In genomic region chr1:131199976-131200375, GRCm38 (mm10) we compare ENCODE assay signal across 8 mouse cellular contexts. TPM values are rescaled to one million over a fixed set of nuclear protein-coding genes. Genes with fewer than 3 reads are reported as not detected.
DNase-seq lines count a peak whose midpoint lies in the region; ATAC-seq and TF ChIP-seq lines count a peak whose summit lies in the region.

No protein-coding gene starts in this region.

- H3K79me2 ChIP-seq in CH12.LX (replicated peaks; ENCODE audit: control insufficient read depth, extremely low read depth, insufficient read depth, poor library complexity, severe bottlenecking), result peaks cover 10% of the 10 kb centered on the region

- H3K27ac ChIP-seq in gastrocnemius, adult 2 months, result peak overlapping the region; percentile 25
- no peak overlapping the region for H3K27ac ChIP-seq in CH12.LX (ENCODE audit: insufficient read depth, low read depth)
- no peak overlapping the region for H3K27ac ChIP-seq in embryonic facial prominence, embryonic 14.5 days (replicated peaks; ENCODE audit: low read depth, low read length)

- in situ Hi-C loops in CH12.LX (cut with MboI; ENCODE audit: low pct_ligation_motif_present, low pct_unique_long_range_greater_than_20kb, low sequenced_read_pairs), result no loop called here

- WGBS in embryonic facial prominence, embryonic 14.5 days, result 53% methylated on average over 12 of the region's 12 CpGs

- no peaks in the 10 kb centered on the region for H3K9me3 ChIP-seq in CH12.LX (replicated peaks; ENCODE audit: low read length)
- no peaks in the 10 kb centered on the region for H3K9me3 ChIP-seq in embryonic facial prominence, embryonic 14.5 days (ENCODE audit: control insufficient read depth, low read length)

- ATAC-seq in embryonic facial prominence, embryonic 14.5 days (ENCODE audit: low read depth), result 0 out of 2 replicates have a peak, but pooled peaks have one; percentile 28

- dilution Hi-C loops in CH12.LX (cut with MboI; ENCODE audit: extremely low pct_ligation_motif_present, extremely low pct_unique_long_range_greater_than_20kb, low sequenced_read_pairs), result no loop called here

- TF ChIP-seq EP300 in CH12.LX (IDR thresholded peaks at IDR 0.05; ENCODE audit: low read length), result peak; percentile 7; the same call in 1 of the 2 replicates

- H3K9ac ChIP-seq in CH12.LX (ENCODE audit: insufficient read depth, low read depth), result peak overlapping the region; percentile 81
- no peak overlapping the region for H3K9ac ChIP-seq in embryonic facial prominence, embryonic 14.5 days (ENCODE audit: low read depth, low read length)

- no peaks in the 10 kb centered on the region for H3K27me3 ChIP-seq in CH12.LX (replicated peaks)
- no peaks in the 10 kb centered on the region for H3K27me3 ChIP-seq in embryonic facial prominence, embryonic 14.5 days (replicated peaks; ENCODE audit: control insufficient read depth, insufficient read depth, low read length)

- peak; percentile 62 for TF ChIP-seq POLR2A in CH12.LX (IDR thresholded peaks at IDR 0.05; ENCODE audit: low read depth, low read length)

- intact Hi-C loops in gastrocnemius, adult 2 months (cut with DNase I), result no loop called here

- H3K36me3 ChIP-seq in CH12.LX (replicated peaks in 1 of 2; ENCODE audit: control insufficient read depth in 1 of 2, insufficient read depth in 1 of 2, low read length in 1 of 2), result peaks cover 5 to 21% of the 10 kb centered on the region in 2 experiments
- H3K36me3 ChIP-seq in embryonic facial prominence, embryonic 14.5 days (ENCODE audit: control insufficient read depth, insufficient read depth, low read length), result no peaks in the 10 kb centered on the region

- H3K4me1 ChIP-seq in CH12.LX (ENCODE audit: control insufficient read depth in 1 of 2, insufficient read depth in 2 of 2), result peaks cover 38 to 72% of the 10 kb centered on the region in 2 experiments
- H3K4me1 ChIP-seq in embryonic facial prominence, embryonic 14.5 days (ENCODE audit: control insufficient read depth, insufficient read depth, low read length), result peaks cover 15% of the 10 kb centered on the region; the same call in 1 of the 2 replicates

- TF ChIP-seq CTCF in gastrocnemius, adult 2 months (IDR thresholded peaks at IDR 0.05), result no peak; the same call in 1 of the 2 replicates
- TF ChIP-seq CTCF in CH12.LX (conservative IDR thresholded peaks at IDR 0.05 in 1 of 2, IDR thresholded peaks at IDR 0.05 in 1 of 2; ENCODE audit: low read depth in 2 of 2, low read length in 2 of 2), result peak in 1 of 2 experiments; percentile 64; a peak in 2 of 4 replicates

- H3K4me2 ChIP-seq in CH12.LX (ENCODE audit: insufficient read depth, low read depth, poor library complexity, severe bottlenecking), result peak overlapping the region; percentile 96
- no peak overlapping the region for H3K4me2 ChIP-seq in embryonic facial prominence, embryonic 14.5 days (ENCODE audit: low read depth, low read length)

- DNase-seq in gastrocnemius, adult 2 months, result peak; percentile 57
- no peak for DNase-seq in gastrocnemius, adult 18-20 months (ENCODE audit: low spot score)
- DNase-seq in CH12.LX (ENCODE audit: extremely low read depth) (peak; percentile 85), MN1 (ENCODE audit: low spot score) (no peak)
- DNase-seq in embryonic facial prominence, embryonic 14.5 days (ENCODE audit: low spot score), result no peak
- peak; percentile 40 for DNase-seq in kidney, adult 9 months
- peak; percentile 84 for DNase-seq in lung, postnatal 36 days
- DNase-seq in thymus, postnatal 10 days (ENCODE audit: low spot score in 2 of 2), result peak; percentile 95 to 98

- TF ChIP-seq RAD21 in CH12.LX (IDR thresholded peaks at IDR 0.05; ENCODE audit: low read depth, low read length), result peak; percentile 24

- H3K4me3 ChIP-seq in gastrocnemius, adult 2 months, result peak overlapping the region; percentile 53
- peak overlapping the region; percentile 59 to 65 (median 65) for H3K4me3 ChIP-seq in CH12.LX (replicated peaks in 1 of 3; ENCODE audit: low read depth in 2 of 3, low read length in 2 of 3, poor library complexity in 1 of 3)
- no peak overlapping the region for H3K4me3 ChIP-seq in embryonic facial prominence, embryonic 14.5 days (ENCODE audit: low read depth, low read length)

TF ChIP-seq in CH12.LX, 34 proteins besides CTCF, POLR2A, EP300 and RAD21:
- no peak for TF ChIP-seq JUN (IDR thresholded peaks at IDR 0.05; ENCODE audit: insufficient read depth, low read depth, low read length)
- TF ChIP-seq USF2 (conservative IDR thresholded peaks at IDR 0.05; ENCODE audit: low read depth, low read length), result no peak
- no peak for TF ChIP-seq MAFK (IDR thresholded peaks at IDR 0.05; ENCODE audit: insufficient replicate concordance, low read length)
- peak; percentile 73; the same call in 1 of the 2 replicates for TF ChIP-seq MYC (IDR thresholded peaks at IDR 0.05; ENCODE audit: low read depth, low read length)
- no peak for TF ChIP-seq ZNF384 (IDR thresholded peaks at IDR 0.05; ENCODE audit: low read depth, low read length)
- TF ChIP-seq IRF4 (IDR thresholded peaks at IDR 0.05; ENCODE audit: low read depth, low read length), result 0 out of 2 replicates have a peak, but pooled peaks have one; percentile 15
- TF ChIP-seq E2F4 (IDR thresholded peaks at IDR 0.05; ENCODE audit: insufficient replicate concordance, low read depth, low read length), result no peak
- TF ChIP-seq TBP (conservative IDR thresholded peaks at IDR 0.05; ENCODE audit: low read depth, low read length), result no peak
- 0 out of 2 replicates have a peak, but pooled peaks have one; percentile 44 for TF ChIP-seq TCF12 (IDR thresholded peaks at IDR 0.05; ENCODE audit: low read depth, low read length)
- 0 out of 2 replicates have a peak, but pooled peaks have one; percentile 42 for TF ChIP-seq MAZ (IDR thresholded peaks at IDR 0.05; ENCODE audit: low read depth, low read length)
- TF ChIP-seq CHD2 (IDR thresholded peaks at IDR 0.05; ENCODE audit: low read length), result no peak
- TF ChIP-seq CHD1 (IDR thresholded peaks at IDR 0.05; ENCODE audit: low read depth, low read length), result no peak
- no peak for TF ChIP-seq ZC3H11A (IDR thresholded peaks at IDR 0.05; ENCODE audit: low read depth, low read length)
- no peak for TF ChIP-seq NELFE (IDR thresholded peaks at IDR 0.05; ENCODE audit: low read depth, low read length)
- TF ChIP-seq ZKSCAN1 (IDR thresholded peaks at IDR 0.05; ENCODE audit: borderline replicate concordance, low read depth, low read length), result no peak
- no peak; the same call in 1 of the 2 replicates for TF ChIP-seq HCFC1 (IDR thresholded peaks at IDR 0.05; ENCODE audit: low read depth, low read length)
- no peak for TF ChIP-seq USF1 (IDR thresholded peaks at IDR 0.05; ENCODE audit: low read depth, low read length)
- no peak for TF ChIP-seq MEF2A (IDR thresholded peaks at IDR 0.05; ENCODE audit: borderline replicate concordance, low read depth, low read length)
- TF ChIP-seq BHLHE40 (IDR thresholded peaks at IDR 0.05; ENCODE audit: low read depth, low read length), result peak; percentile 34; the same call in 1 of the 2 replicates
- no peak for TF ChIP-seq PAX5 (IDR thresholded peaks at IDR 0.05; ENCODE audit: low read length)
- TF ChIP-seq MAX (IDR thresholded peaks at IDR 0.05; ENCODE audit: low read length), result 0 out of 2 replicates have a peak, but pooled peaks have one; percentile 50
- no peak for TF ChIP-seq MXI1 (IDR thresholded peaks at IDR 0.05; ENCODE audit: low read depth, low read length)
- no peak for TF ChIP-seq ELF1 (IDR thresholded peaks at IDR 0.05; ENCODE audit: low read depth, low read length)
- no peak; the same call in 1 of the 2 replicates for TF ChIP-seq ETS1 (conservative IDR thresholded peaks at IDR 0.05; ENCODE audit: low read depth, low read length)
- peak; percentile 19; the same call in 1 of the 2 replicates for TF ChIP-seq UBTF (IDR thresholded peaks at IDR 0.05; ENCODE audit: low read depth, low read length)
- no peak for TF ChIP-seq JUND (conservative IDR thresholded peaks at IDR 0.05; ENCODE audit: low read depth, low read length)
- no peak for TF ChIP-seq RCOR1 (conservative IDR thresholded peaks at IDR 0.05; ENCODE audit: low read depth, low read length)
- TF ChIP-seq SMC3 (IDR thresholded peaks at IDR 0.05; ENCODE audit: low read depth, low read length), result peak; percentile 8; the same call in 1 of the 2 replicates
- TF ChIP-seq POLR2AphosphoS2 (IDR thresholded peaks at IDR 0.05; ENCODE audit: low read depth, low read length), result no peak
- TF ChIP-seq NRF1 (IDR thresholded peaks at IDR 0.05; ENCODE audit: low read depth, low read length), result no peak
- TF ChIP-seq GABPA (IDR thresholded peaks at IDR 0.05; ENCODE audit: insufficient replicate concordance, low read depth, low read length), result no peak
- no peak for TF ChIP-seq SIN3A (IDR thresholded peaks at IDR 0.05; ENCODE audit: low read length)
- no peak for TF ChIP-seq ZMIZ1 (IDR thresholded peaks at IDR 0.05; ENCODE audit: low read depth, low read length)
- TF ChIP-seq KAT2A (IDR thresholded peaks at IDR 0.05; ENCODE audit: insufficient replicate concordance, low read length), result no peak
TF ChIP-seq in CH12.LX: peak in this region for 8.

RNA-seq across cellular contexts. Expression of gene Rassf5, which starts 45.1 kb away (rescaled TPM):
- total RNA-seq in gastrocnemius, adult 2 months (2021), result 1 to 10 TPM in 1 of 2 experiments, under 1 TPM in 1; 0.71 to 1.1 TPM
- total RNA-seq in gastrocnemius, adult 18-20 months (2021), result 1 to 10 TPM in 1 of 2 experiments, under 1 TPM in 1; 0.39 to 1.1 TPM
- total RNA-seq in CH12.LX (2012; rRNA removed) (11.2 and 11.5 TPM in 2 replicates), CH12.LX (2014; rRNA removed) (16.3 and 18.4 TPM in 2 replicates)
- polyA plus RNA-seq in CH12.LX (2012; ENCODE audit: insufficient read length, low read depth), result 29.7 and 32.1 TPM in 2 replicates
- polyA plus RNA-seq in embryonic facial prominence, embryonic 14.5 days (2014; fragmentation: Nextera tagmentation; extraction: Ambion mirVana), result 3.1 and 4.0 TPM in 2 replicates

RNA-seq across cellular contexts. Expression of gene Eif2d, which starts 47.0 kb away (rescaled TPM):
- 10 to 100 TPM; 26.2 to 29.2 TPM for total RNA-seq in gastrocnemius, adult 2 months (2021)
- 10 to 100 TPM; 25.8 to 28.9 TPM for total RNA-seq in gastrocnemius, adult 18-20 months (2021)
- total RNA-seq in CH12.LX (2012; rRNA removed) (48.8 and 53.0 TPM in 2 replicates), CH12.LX (2014; rRNA removed) (41.0 and 46.9 TPM in 2 replicates)
- polyA plus RNA-seq in CH12.LX (2012; ENCODE audit: insufficient read length, low read depth), result 57.2 and 64.3 TPM in 2 replicates
- polyA plus RNA-seq in embryonic facial prominence, embryonic 14.5 days (2014; fragmentation: Nextera tagmentation; extraction: Ambion mirVana), result 53.5 and 59.4 TPM in 2 replicates

Comparison
In these comparisons a context has a peak if more than half of its experiments do, and no peak if none do; other contexts are left out.
1. DNase-seq: peak in gastrocnemius, adult 2 months (single experiment), CH12.LX (single experiment), kidney, adult 9 months (single experiment), lung, postnatal 36 days (single experiment) and thymus, postnatal 10 days (2 of 2); none in gastrocnemius, adult 18-20 months (single experiment), embryonic facial prominence, embryonic 14.5 days (single experiment) and MN1 (single experiment).
2. RNA of gene Rassf5, which starts 45.1 kb away (total RNA-seq): 11.2 to 18.4 TPM in CH12.LX; 0.39 to 1.1 TPM in gastrocnemius, adult 18-20 months and 0.71 to 1.1 TPM in gastrocnemius, adult 2 months; every median in the first group is over 4 times any median in the second.